Mouse (Mus musculus): Measurements from ENCODE around the gene Syne2. TPM values are rescaled to one million over a fixed set of nuclear protein-coding genes. Genes with fewer than 3 reads are reported as not detected.
"Not testable (repeated sequence)": the region's sequence is repeated elsewhere in the genome, so short reads cannot be mapped to it uniquely, and the experiment has no call there.

Gene Syne2
- total and polyA plus RNA-seq, 3 experiments = 3.9 to 7.5 (median 4.9) TPM

DNA sequence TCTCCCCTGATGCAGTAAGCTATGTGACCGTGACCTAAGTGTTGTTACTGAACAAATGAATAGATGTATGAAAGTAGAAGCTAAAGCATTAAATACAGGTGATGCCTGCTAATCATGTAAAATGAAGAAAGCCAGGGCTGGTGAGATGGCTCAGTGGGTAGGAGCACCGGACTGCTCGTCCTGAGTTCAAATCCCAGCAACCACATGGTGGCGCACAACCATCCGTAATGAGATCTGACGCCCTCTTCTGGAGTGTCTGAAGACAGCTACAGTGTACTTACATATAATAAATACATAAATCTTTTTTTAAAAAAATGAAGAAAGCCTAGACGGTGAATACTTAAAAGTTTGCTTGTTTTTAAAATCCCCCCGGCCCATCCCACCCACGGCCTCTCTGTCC, 315.1 kb downstream of the Syne2 start:
- in situ Hi-C loops (cut with MboI; ENCODE audit: low pct_ligation_motif_present, low pct_unique_long_range_greater_than_20kb, low sequenced_read_pairs); H3K79me2 ChIP-seq (replicated peaks; ENCODE audit: control insufficient read depth, extremely low read depth, insufficient read depth, poor library complexity, severe bottlenecking); H3K4me1 ChIP-seq (ENCODE audit: control insufficient read depth in 1 of 2, insufficient read depth in 2 of 2); H3K27me3 ChIP-seq (replicated peaks); H3K9ac ChIP-seq (ENCODE audit: insufficient read depth, low read depth); H3K4me2 ChIP-seq (ENCODE audit: insufficient read depth, low read depth, poor library complexity, severe bottlenecking); H3K27ac ChIP-seq (ENCODE audit: insufficient read depth, low read depth); dilution Hi-C loops (cut with MboI; ENCODE audit: extremely low pct_ligation_motif_present, extremely low pct_unique_long_range_greater_than_20kb, low sequenced_read_pairs); DNase-seq (ENCODE audit: extremely low read depth); H3K4me3 ChIP-seq (replicated peaks in 1 of 3; ENCODE audit: low read depth in 2 of 3, low read length in 2 of 3, poor library complexity in 1 of 3); H3K36me3 ChIP-seq (replicated peaks in 1 of 2; ENCODE audit: control insufficient read depth in 1 of 2, insufficient read depth in 1 of 2, low read length in 1 of 2); H3K9me3 ChIP-seq (replicated peaks; ENCODE audit: low read length): not testable (repeated sequence)
- TF ChIP-seq SMC3 (IDR thresholded peaks at IDR 0.05; ENCODE audit: low read depth, low read length) = peak; percentile 34; the same call in 1 of the 2 replicates
- peak in 1 of 2 experiments; percentile 79; a peak in 2 of 4 replicates for TF ChIP-seq CTCF (conservative IDR thresholded peaks at IDR 0.05 in 1 of 2, IDR thresholded peaks at IDR 0.05 in 1 of 2; ENCODE audit: low read depth in 2 of 2, low read length in 2 of 2)

DNA sequence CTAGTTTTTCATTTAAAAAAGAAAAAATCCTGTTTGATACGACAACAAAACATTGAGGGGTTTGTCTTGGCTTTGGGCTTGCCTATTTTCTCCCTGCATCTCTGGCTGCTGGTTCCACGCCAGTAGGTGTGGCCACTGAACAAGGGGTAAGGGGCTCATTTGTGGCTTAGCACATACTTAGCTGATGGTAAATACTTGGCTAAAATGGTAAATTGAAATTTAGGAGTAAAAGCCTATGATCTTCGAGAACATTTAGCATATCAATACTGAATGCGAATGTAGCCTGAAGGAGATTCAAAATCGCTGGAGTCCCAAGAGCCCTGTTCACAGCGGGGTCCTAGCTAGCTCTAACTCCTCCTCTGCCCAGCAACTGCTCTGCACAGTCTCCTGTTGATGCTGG, 318.8 kb downstream of the Syne2 start:
- Histone ChIP-seq H3K4me3 (replicated peaks in 1 of 3; ENCODE audit: low read depth in 2 of 3, low read length in 2 of 3, poor library complexity in 1 of 3) (no peak overlapping the region), H3K27ac (ENCODE audit: insufficient read depth, low read depth) (no peak overlapping the region), H3K36me3 (replicated peaks in 1 of 2; ENCODE audit: control insufficient read depth in 1 of 2, insufficient read depth in 1 of 2, low read length in 1 of 2) (no peaks in the 10 kb centered on the region), H3K4me1 (ENCODE audit: control insufficient read depth in 1 of 2, insufficient read depth in 2 of 2) (no peaks in the 10 kb centered on the region), H3K4me2 (ENCODE audit: insufficient read depth, low read depth, poor library complexity, severe bottlenecking) (no peak overlapping the region), H3K9ac (ENCODE audit: insufficient read depth, low read depth) (no peak overlapping the region), H3K79me2 (replicated peaks; ENCODE audit: control insufficient read depth, extremely low read depth, insufficient read depth, poor library complexity, severe bottlenecking) (no peaks in the 10 kb centered on the region), H3K9me3 (replicated peaks; ENCODE audit: low read length) (no peaks in the 10 kb centered on the region), H3K27me3 (replicated peaks) (no peaks in the 10 kb centered on the region)
- in situ Hi-C loops (cut with MboI; ENCODE audit: low pct_ligation_motif_present, low pct_unique_long_range_greater_than_20kb, low sequenced_read_pairs) (no loop called here), dilution Hi-C loops (cut with MboI; ENCODE audit: extremely low pct_ligation_motif_present, extremely low pct_unique_long_range_greater_than_20kb, low sequenced_read_pairs) (no loop called here)
- DNase-seq (ENCODE audit: extremely low read depth) = no peak
- TF ChIP-seq MAX (IDR thresholded peaks at IDR 0.05; ENCODE audit: low read length) = no peak
- no peak for TF ChIP-seq ELF1 (IDR thresholded peaks at IDR 0.05; ENCODE audit: low read depth, low read length)
- TF ChIP-seq CTCF (conservative IDR thresholded peaks at IDR 0.05 in 1 of 2, IDR thresholded peaks at IDR 0.05 in 1 of 2; ENCODE audit: low read depth in 2 of 2, low read length in 2 of 2) = no peak
- TF ChIP-seq BHLHE40 (IDR thresholded peaks at IDR 0.05; ENCODE audit: low read depth, low read length) = no peak
- no peak for TF ChIP-seq CHD1 (IDR thresholded peaks at IDR 0.05; ENCODE audit: low read depth, low read length)
- TF ChIP-seq POLR2AphosphoS2 (IDR thresholded peaks at IDR 0.05; ENCODE audit: low read depth, low read length) = no peak

GRCm38 (mm10) chr12:76152389-76152788, 334.5 kb downstream of the Syne2 start:
- in situ Hi-C loops (cut with MboI; ENCODE audit: low pct_ligation_motif_present, low pct_unique_long_range_greater_than_20kb, low sequenced_read_pairs); H3K27ac ChIP-seq (ENCODE audit: insufficient read depth, low read depth); H3K36me3 ChIP-seq (replicated peaks in 1 of 2; ENCODE audit: control insufficient read depth in 1 of 2, insufficient read depth in 1 of 2, low read length in 1 of 2); H3K4me1 ChIP-seq (ENCODE audit: control insufficient read depth in 1 of 2, insufficient read depth in 2 of 2); DNase-seq (ENCODE audit: extremely low read depth); dilution Hi-C loops (cut with MboI; ENCODE audit: extremely low pct_ligation_motif_present, extremely low pct_unique_long_range_greater_than_20kb, low sequenced_read_pairs); H3K4me2 ChIP-seq (ENCODE audit: insufficient read depth, low read depth, poor library complexity, severe bottlenecking); H3K27me3 ChIP-seq (replicated peaks); H3K4me3 ChIP-seq (replicated peaks in 1 of 3; ENCODE audit: low read depth in 2 of 3, low read length in 2 of 3, poor library complexity in 1 of 3); H3K79me2 ChIP-seq (replicated peaks; ENCODE audit: control insufficient read depth, extremely low read depth, insufficient read depth, poor library complexity, severe bottlenecking); H3K9me3 ChIP-seq (replicated peaks; ENCODE audit: low read length); H3K9ac ChIP-seq (ENCODE audit: insufficient read depth, low read depth): not testable (repeated sequence)

Other genes starting within 250 kb of the Syne2 start
- gene Ppp2r5e, start 221.9 kb upstream of the Syne2 start, total RNA-seq (2012; rRNA removed) = 9.3 TPM in 2 replicates
- 10.0 and 10.1 TPM in 2 replicates for gene Ppp2r5e, start 221.9 kb upstream of the Syne2 start, total RNA-seq (2014; rRNA removed)
- 18.3 and 21.7 TPM in 2 replicates for gene Ppp2r5e, start 221.9 kb upstream of the Syne2 start, polyA plus RNA-seq (2012; ENCODE audit: insufficient read length, low read depth)
- 19.0 and 27.6 TPM in 2 replicates for gene Wdr89, start 148.6 kb upstream of the Syne2 start, total RNA-seq (2012; rRNA removed)
- gene Wdr89, start 148.6 kb upstream of the Syne2 start, total RNA-seq (2014; rRNA removed) = 29.2 and 33.0 TPM in 2 replicates
- 10.2 and 15.3 TPM in 2 replicates for gene Wdr89, start 148.6 kb upstream of the Syne2 start, polyA plus RNA-seq (2012; ENCODE audit: insufficient read length, low read depth)
- 17.3 and 20.5 TPM in 2 replicates for gene Sgpp1, start 82.4 kb upstream of the Syne2 start, total RNA-seq (2012; rRNA removed)
- gene Sgpp1, start 82.4 kb upstream of the Syne2 start, total RNA-seq (2014; rRNA removed) = 43.9 and 45.0 TPM in 2 replicates
- 17.5 and 23.6 TPM in 2 replicates for gene Sgpp1, start 82.4 kb upstream of the Syne2 start, polyA plus RNA-seq (2012; ENCODE audit: insufficient read length, low read depth)

Data from CH12.LX (cell line).